Mouse (Mus musculus) ES-Bruce4 (cell line): ENCODE results near the gene Anxa4. TPM values are rescaled to one million over a fixed set of nuclear protein-coding genes. Genes with fewer than 3 reads are reported as not detected.

Experiments
- H3K27ac ChIP-seq: 2 replicates; pipeline ENCODE4 v1.5.1; 2012; ENCODE audit warnings: low read length, inconsistent platforms; ENCODE audit not compliant: insufficient read depth
- H3K27me3 ChIP-seq: 2 replicates; pipeline ENCODE4 v1.6.1; 2012; ENCODE audit warnings: mild to moderate bottlenecking, low read length, inconsistent platforms; ENCODE audit not compliant: control insufficient read depth, poor library complexity, insufficient read depth, severe bottlenecking
- H3K36me3 ChIP-seq: 2 replicates; pipeline ENCODE4 v1.6.1; 2012; ENCODE audit warnings: inconsistent platforms, mild to moderate bottlenecking, low read length, moderate library complexity; ENCODE audit not compliant: control insufficient read depth, poor library complexity, insufficient read depth, severe bottlenecking
- H3K4me1 ChIP-seq: one replicate; pipeline ENCODE4 v1.8.1; 2011; ENCODE audit warnings: low read length; ENCODE audit not compliant: control insufficient read depth, insufficient read depth
- H3K4me3 ChIP-seq: 2 replicates; pipeline ENCODE4 v1.5.1; 2011; ENCODE audit warnings: low read depth, mild to moderate bottlenecking, low read length
- H3K9ac ChIP-seq: 2 replicates; pipeline ENCODE4 v1.6.1; 2012; ENCODE audit warnings: low read depth, mild to moderate bottlenecking, inconsistent platforms; ENCODE audit not compliant: poor library complexity, severe bottlenecking
- H3K9me3 ChIP-seq: replicated peaks from 2 replicates; pipeline ENCODE4 v1.6.1; 2012; ENCODE audit warnings: mild to moderate bottlenecking, low read length, inconsistent platforms; ENCODE audit not compliant: control insufficient read depth, poor library complexity, insufficient read depth, severe bottlenecking
- CTCF ChIP-seq: IDR thresholded peaks from one replicate; pipeline ENCODE4 v1.8.1; 2011; ENCODE audit warnings: low read depth, low read length
- EP300 ChIP-seq: IDR thresholded peaks from 2 replicates; pipeline ENCODE4 v1.6.1; 2011; ENCODE audit warnings: low read depth, low read length; ENCODE audit not compliant: insufficient read depth
- POLR2A ChIP-seq: IDR thresholded peaks from one replicate; pipeline ENCODE4 v1.8.1; 2011; ENCODE audit warnings: low read length; ENCODE audit not compliant: insufficient read depth
- polyA plus RNA-seq: library from polyadenylated mRNA; stranded (reverse); fragments of >200 nt; gene quantifications from 2 replicates; pipeline ENCODE4 v1.2.4, GENCODE M21; 2011; ENCODE audit warnings: low read depth; ENCODE audit not compliant: missing spikeins, insufficient read depth, insufficient read length

The Anxa4 gene
- polyA plus RNA-seq, 1 experiment = 36.7 TPM

GRCm38 (mm10) chr6:86781361-86781957 is 11.9 kb downstream of the Anxa4 start:
- TF ChIP-seq CTCF (no peak), EP300 (no peak), POLR2A (no peak)
- no peaks in the 10 kb centered on the region for H3K9me3 ChIP-seq
- H3K27ac ChIP-seq = no peak overlapping the region
- H3K4me1 ChIP-seq = no peaks in the 10 kb centered on the region
- H3K27me3 ChIP-seq = no peaks in the 10 kb centered on the region
- no peak overlapping the region for H3K9ac ChIP-seq
- H3K36me3 ChIP-seq = no peaks in the 10 kb centered on the region
- H3K4me3 ChIP-seq = no peak overlapping the region

- Histone ChIP-seq H3K36me3 (no peaks in the 10 kb centered on the region), H3K27ac (no peak overlapping the region), H3K27me3 (no peaks in the 10 kb centered on the region), H3K9ac (no peak overlapping the region), H3K9me3 (no peaks in the 10 kb centered on the region), H3K4me1 (no peaks in the 10 kb centered on the region), H3K4me3 (no peak overlapping the region)
- TF ChIP-seq POLR2A = no peak
Measured at GRCm38 (mm10) chr6:86778910-86779594, 14.3 kb downstream of the Anxa4 start.

DNA sequence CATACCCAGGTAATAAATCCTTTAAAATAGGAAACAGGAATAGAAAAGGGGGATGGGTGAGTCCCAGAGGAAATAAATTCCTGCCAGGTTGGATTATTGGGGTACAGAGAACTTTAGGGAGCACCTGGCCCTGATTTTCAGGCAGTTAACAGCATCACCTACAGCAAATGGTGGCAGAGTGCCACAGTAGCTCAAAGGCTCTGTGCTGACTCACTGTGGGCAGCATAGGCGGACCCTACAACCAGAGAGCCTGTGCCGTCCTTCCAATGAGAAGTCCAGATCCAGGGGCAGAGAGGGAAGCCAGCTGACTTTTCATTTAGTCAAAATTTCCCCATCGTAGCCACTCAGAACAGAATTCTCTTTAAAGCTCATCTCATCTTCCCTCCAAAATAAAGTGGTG is 16.2 kb downstream of the Anxa4 start:
- H3K4me3 ChIP-seq = no peak overlapping the region
- no peak overlapping the region for H3K27ac ChIP-seq
- H3K9me3 ChIP-seq = no peaks in the 10 kb centered on the region
- no peak overlapping the region for H3K9ac ChIP-seq
- H3K27me3 ChIP-seq = no peaks in the 10 kb centered on the region
- H3K4me1 ChIP-seq = no peaks in the 10 kb centered on the region
- TF ChIP-seq EP300 (no peak), POLR2A (no peak), CTCF (no peak)
- H3K36me3 ChIP-seq = no peaks in the 10 kb centered on the region

DNA sequence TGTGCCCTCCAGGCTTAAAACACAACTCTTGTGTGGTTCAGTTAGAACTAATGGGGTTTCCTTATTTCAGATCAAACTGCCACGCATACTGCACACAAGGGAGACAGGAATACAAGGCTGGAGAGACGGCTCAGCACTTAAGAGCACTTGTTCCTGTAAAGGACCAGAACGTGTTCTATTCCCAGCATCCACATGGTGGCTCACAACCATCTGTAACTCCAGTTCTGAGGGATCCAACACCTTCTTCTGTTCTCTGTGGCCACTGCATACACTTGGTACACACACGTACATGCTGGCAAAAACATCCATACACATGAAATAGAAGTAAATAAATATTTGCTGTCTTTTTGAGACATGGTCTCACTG is 16.7 kb downstream of the Anxa4 start:
- Histone ChIP-seq H3K9me3 (no peaks in the 10 kb centered on the region), H3K27me3 (no peaks in the 10 kb centered on the region), H3K4me3 (no peak overlapping the region), H3K4me1 (no peaks in the 10 kb centered on the region), H3K9ac (no peak overlapping the region), H3K27ac (no peak overlapping the region), H3K36me3 (no peaks in the 10 kb centered on the region)
- TF ChIP-seq POLR2A = no peak
- TF ChIP-seq CTCF = no peak

DNA sequence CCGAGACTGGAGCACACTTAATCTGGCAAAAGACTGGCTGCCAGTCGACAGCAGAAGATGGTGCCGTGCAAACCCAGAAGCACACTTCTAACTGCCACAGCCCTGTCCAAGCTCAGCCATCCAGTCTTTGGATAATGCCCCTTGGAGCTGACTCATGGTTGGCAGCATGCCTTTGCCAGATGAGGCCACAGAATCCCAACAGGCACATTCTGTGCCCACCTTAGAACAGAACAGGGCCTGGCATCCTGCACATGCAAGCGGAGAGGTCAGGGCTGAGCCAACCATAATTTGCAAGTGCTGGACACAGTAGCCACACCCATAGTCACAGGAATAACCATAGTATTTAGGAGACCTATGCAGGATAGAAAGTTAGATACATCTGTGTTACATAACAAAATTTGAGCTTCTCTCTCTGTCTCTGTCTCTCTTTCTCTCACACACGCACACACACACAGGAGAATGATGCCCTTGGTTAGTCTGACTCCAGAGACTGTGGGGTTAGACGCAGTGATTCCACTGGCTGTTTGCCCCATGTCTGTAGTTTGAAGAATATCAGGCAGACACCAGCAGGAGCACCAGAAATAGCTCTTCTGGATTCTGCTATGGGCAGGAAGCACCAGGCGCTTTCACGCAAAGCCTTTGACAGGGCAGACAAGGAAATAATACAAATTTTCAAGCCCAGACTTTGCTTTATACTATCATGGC is 17.2 kb downstream of the Anxa4 start:
- Histone ChIP-seq H3K27me3 (no peaks in the 10 kb centered on the region), H3K4me1 (no peaks in the 10 kb centered on the region), H3K9me3 (no peaks in the 10 kb centered on the region), H3K36me3 (no peaks in the 10 kb centered on the region), H3K27ac (no peak overlapping the region), H3K9ac (no peak overlapping the region), H3K4me3 (no peak overlapping the region)
- TF ChIP-seq EP300 (no peak), POLR2A (no peak), CTCF (no peak)

DNA sequence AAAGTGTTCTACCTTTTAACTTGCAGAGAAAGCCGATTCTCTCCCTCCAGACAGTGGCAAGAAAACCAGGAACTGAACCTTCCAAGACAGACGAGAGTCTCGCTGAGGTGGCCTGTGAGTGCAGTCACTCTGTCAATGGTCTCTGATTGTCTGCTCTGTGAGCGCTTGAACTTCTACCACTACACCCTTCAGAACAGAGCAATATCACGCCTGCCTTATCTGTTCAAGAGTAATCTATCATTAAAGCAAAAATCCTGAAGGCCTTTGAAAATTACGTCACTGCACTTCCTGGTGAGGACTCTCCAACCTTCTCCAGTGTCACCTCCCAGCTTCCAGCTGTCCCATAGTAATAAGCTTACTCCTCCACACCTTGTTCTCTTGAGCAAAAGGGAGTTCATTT is 18.4 kb downstream of the Anxa4 start:
- Histone ChIP-seq H3K27me3 (no peaks in the 10 kb centered on the region), H3K4me3 (no peak overlapping the region), H3K9me3 (no peaks in the 10 kb centered on the region), H3K36me3 (no peaks in the 10 kb centered on the region), H3K4me1 (no peaks in the 10 kb centered on the region), H3K27ac (no peak overlapping the region), H3K9ac (no peak overlapping the region)
- TF ChIP-seq EP300 = no peak
- no peak for TF ChIP-seq POLR2A
- no peak for TF ChIP-seq CTCF
